Mouse (Mus musculus) heart, embryonic 16.5 days (tissue): ENCODE results near the gene Carns1. TPM values are rescaled to one million over a fixed set of nuclear protein-coding genes. Genes with fewer than 3 reads are reported as not detected.

Source experiments
- ATAC-seq: fragments of 200-750 bp; cut with Nextera tagmentation; replicated peaks from 2 replicates; pipeline ENCODE4 v1.8.0; 2017; ENCODE audit warnings: moderate number of reproducible peaks; ENCODE audit not compliant: insufficient read depth, low FRiP score; ENCODE audit errors: extremely low read depth
- H3K27ac ChIP-seq: fragments of 300-500 bp; sonication (generic); 2 replicates; pipeline ENCODE4 v1.5.1; 2014; ENCODE audit warnings: mild to moderate bottlenecking, low read length, control low read depth, moderate library complexity
- H3K27me3 ChIP-seq: fragments of 300-500 bp; sonication (generic); 2 replicates; pipeline ENCODE4 v1.6.1; 2014; ENCODE audit warnings: low read length, mixed read lengths; ENCODE audit not compliant: control insufficient read depth, insufficient read depth
- H3K36me3 ChIP-seq: fragments of 300-500 bp; sonication (generic); 2 replicates; pipeline ENCODE4 v1.6.1; 2014; ENCODE audit not compliant: control insufficient read depth, insufficient read depth
- H3K4me1 ChIP-seq: fragments of 300-500 bp; sonication (generic); 2 replicates; pipeline ENCODE4 v1.6.1; 2014; ENCODE audit warnings: low read length, mixed read lengths; ENCODE audit not compliant: control insufficient read depth, insufficient read depth
- H3K4me2 ChIP-seq: fragments of 300-500 bp; sonication (generic); 2 replicates; pipeline ENCODE4 v1.6.1; 2014; ENCODE audit warnings: low read depth, mild to moderate bottlenecking, control low read depth, low read length
- H3K4me3 ChIP-seq: fragments of 300-500 bp; sonication (generic); 2 replicates; pipeline ENCODE4 v1.5.1; 2014; ENCODE audit warnings: mild to moderate bottlenecking, control low read depth, low read length
- H3K9ac ChIP-seq: fragments of 300-500 bp; sonication (generic); 2 replicates; pipeline ENCODE4 v1.6.1; 2014; ENCODE audit warnings: low read length, control low read depth
- H3K9me3 ChIP-seq: fragments of 300-500 bp; sonication (generic); replicated peaks from 2 replicates; pipeline ENCODE4 v1.6.1; 2016; ENCODE audit warnings: low read length; ENCODE audit not compliant: control insufficient read depth
- WGBS: fragments of 180-500 bp; shearing (Covaris S2); extraction: QIAGEN DNeasy Blood & Tissue Kit; methylation state at CpG from one replicate; pipeline ENCODE4 v1.1.7; 2014; 5-methylcytosine and 5-hydroxymethylcytosine counted together
- polyA plus RNA-seq: library from polyadenylated mRNA; unstranded; fragments of >200 nt; fragmentation: Nextera tagmentation; extraction: Ambion mirVana; gene quantifications from 2 replicates; pipeline ENCODE4 v1.2.1, GENCODE M21; 2015

Carns1 gene
- 15.9 and 17.5 TPM in 2 replicates for polyA plus RNA-seq

DNA sequence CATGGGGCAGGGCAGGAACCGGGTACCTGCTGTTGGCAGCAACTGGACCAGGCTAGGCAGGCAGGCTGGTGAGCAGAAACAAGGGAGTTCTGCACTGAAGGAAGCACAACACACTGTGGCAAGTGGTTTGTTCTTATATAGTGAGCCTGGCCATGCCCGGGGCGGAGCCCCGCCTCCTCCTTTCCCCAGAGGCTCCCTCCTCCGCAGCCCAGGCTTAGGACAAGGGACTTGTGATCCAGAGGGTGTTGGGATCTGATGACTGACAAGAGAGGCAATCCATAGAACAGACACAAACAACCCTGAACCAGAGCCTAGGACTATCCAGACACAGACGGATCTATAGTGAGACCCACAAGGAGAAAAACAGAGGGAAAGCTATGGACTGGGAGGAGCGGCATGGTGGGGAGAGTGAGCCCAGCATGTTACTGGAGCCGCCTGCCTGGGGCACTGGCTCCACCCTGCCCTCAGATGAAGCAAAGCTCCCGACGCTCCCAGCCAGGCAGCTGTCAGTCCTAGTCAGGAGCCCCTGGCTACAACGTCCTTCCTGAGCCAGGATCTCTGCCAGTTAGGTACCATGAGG, at the start of gene Carns1:
Gene Carns1, minus strand, starts transcription at position 112 of the 580 bp plus-strand sequence.
- Histone ChIP-seq H3K4me1 (peaks cover 45% of the 10 kb centered on the region), H3K9me3 (no peaks in the 10 kb centered on the region), H3K4me2 (peak within 1 kb of the TSS; percentile 68), H3K9ac (peak within 1 kb of the TSS; percentile 66), H3K36me3 (no peaks in the 10 kb centered on the region), H3K27ac (peak within 1 kb of the TSS; percentile 88), H3K4me3 (peak within 1 kb of the TSS; percentile 46), H3K27me3 (no peaks in the 10 kb centered on the region)
- WGBS = 10% methylated on average over 11 of the region's 11 CpGs
- ATAC-seq = peak; percentile 50

DNA sequence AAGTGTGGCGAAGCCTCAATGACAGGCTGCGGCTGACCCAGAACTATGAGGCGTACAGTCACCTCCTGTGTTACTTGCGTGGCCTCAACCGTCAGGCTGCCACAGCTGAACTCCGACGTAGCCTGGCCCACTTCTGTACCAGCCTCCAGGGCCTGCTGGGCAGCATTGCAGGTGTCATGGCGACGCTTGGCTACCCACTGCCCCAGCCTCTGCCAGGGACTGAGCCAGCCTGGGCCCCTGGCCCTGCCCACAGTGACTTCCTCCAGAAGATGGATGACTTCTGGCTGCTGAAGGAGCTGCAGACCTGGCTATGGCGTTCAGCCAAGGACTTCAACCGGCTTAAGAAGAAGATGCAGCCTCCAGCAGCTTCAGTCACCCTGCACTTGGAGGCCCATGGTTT, 46.9 kb upstream of the Carns1 start:
- no peak overlapping the region for H3K9ac ChIP-seq
- no peaks in the 10 kb centered on the region for H3K36me3 ChIP-seq
- H3K4me1 ChIP-seq = peaks cover 15% of the 10 kb centered on the region
- H3K4me3 ChIP-seq = no peak overlapping the region
- H3K4me2 ChIP-seq = no peak overlapping the region
- H3K27ac ChIP-seq = no peak overlapping the region
- peaks cover 9% of the 10 kb centered on the region; the same call in 1 of the 2 replicates for H3K27me3 ChIP-seq
- 67% methylated on average over 11 of the region's 11 CpGs for WGBS
- H3K9me3 ChIP-seq = no peaks in the 10 kb centered on the region
- no peak for ATAC-seq

DNA sequence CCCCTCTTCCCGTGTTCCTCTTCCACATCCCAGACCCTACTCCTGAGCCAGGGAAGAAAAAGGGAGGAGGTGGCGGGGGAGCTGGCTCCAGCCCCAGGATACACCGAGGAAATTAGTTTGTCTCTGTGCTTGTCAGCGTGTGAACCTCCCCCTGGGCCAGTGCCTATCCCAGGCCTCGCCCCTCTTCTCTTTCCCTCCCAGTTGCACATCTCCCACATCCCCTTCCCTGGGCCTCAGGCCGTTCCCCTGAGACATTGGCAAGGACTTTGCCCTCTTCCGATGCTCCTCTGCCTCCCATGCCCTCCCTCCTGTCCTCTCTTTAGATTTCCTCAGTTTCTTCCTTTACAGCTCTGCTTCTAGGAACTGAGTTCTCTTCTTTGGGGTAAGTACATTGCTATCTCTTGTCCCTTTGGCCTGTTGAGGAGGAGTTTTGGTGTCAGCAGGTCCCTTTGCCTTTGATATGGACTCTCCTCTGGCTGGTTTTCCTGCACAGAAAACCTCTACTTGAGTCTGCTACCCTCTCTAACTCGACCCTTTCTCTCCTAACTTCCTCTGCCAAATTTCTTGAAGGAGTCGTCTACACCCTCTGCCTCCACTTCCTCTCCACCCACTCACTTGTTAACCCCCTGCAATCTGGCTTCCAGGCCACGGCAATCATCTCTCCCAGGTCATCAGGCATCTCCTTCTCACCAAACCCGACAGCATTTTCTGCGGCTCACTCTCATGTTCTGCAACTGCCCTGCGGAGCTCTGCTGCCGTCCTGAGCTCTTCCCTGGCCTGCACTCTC, 45.9 kb upstream of the Carns1 start:
- no peak overlapping the region for H3K4me3 ChIP-seq
- H3K36me3 ChIP-seq = no peaks in the 10 kb centered on the region
- peak overlapping the region; percentile 28; the same call in 1 of the 2 replicates for H3K4me2 ChIP-seq
- no peak for ATAC-seq
- peaks cover 12% of the 10 kb centered on the region for H3K27me3 ChIP-seq
- 31% methylated on average over 13 of the region's 14 CpGs for WGBS
- peak overlapping the region; percentile 62 for H3K27ac ChIP-seq
- peak overlapping the region; percentile 32; the same call in 1 of the 2 replicates for H3K9ac ChIP-seq
- H3K9me3 ChIP-seq = no peaks in the 10 kb centered on the region
- H3K4me1 ChIP-seq = peaks cover 17% of the 10 kb centered on the region

DNA sequence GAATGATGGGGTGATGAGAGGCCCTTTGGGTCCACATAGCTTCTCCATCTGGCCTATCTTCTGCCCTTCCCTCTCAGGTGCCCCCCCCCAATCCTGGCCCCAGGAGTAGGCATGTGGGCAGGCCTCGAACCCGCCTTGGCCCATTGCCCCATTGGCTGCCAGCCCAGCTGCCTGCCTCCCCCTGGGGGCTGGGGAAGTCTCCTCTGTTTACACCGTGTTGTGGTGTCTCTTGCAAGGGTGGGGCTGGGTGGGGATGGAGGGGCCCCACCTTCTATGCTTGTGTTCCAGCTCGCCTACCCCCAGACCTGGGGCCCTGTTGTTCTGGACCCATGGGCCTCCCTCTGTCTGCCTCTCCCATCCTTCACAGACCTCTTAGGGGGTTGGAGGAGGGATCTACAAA, 45.1 kb upstream of the Carns1 start:
- ATAC-seq = no peak
- H3K9me3 ChIP-seq = no peaks in the 10 kb centered on the region
- no peaks in the 10 kb centered on the region for H3K36me3 ChIP-seq
- H3K27ac ChIP-seq = peak overlapping the region; percentile 62
- H3K4me1 ChIP-seq = peaks cover 20% of the 10 kb centered on the region
- WGBS = 41% methylated on average over 4 of the region's 4 CpGs
- no peak overlapping the region for H3K4me3 ChIP-seq
- H3K9ac ChIP-seq = no peak overlapping the region
- peaks cover 14% of the 10 kb centered on the region for H3K27me3 ChIP-seq
- no peak overlapping the region for H3K4me2 ChIP-seq

DNA sequence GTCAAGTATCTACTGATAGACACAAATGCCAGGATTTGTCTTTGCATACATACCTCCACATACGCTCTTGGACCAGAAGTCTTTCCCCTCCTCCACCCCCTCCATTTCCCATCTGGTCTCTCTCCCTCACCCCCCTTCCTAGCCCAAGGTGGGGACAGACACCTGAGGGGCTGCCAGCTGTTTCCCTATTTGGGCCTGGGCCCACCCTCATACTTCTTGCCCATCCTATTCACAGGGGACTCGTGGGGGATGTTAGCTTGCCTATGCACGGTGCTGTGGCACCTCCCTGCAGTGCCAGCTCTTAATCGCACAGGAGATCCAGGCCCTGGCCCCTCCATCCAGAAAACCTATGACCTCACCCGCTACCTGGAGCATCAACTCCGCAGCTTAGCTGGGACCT, 44.7 kb upstream of the Carns1 start:
- H3K36me3 ChIP-seq = no peaks in the 10 kb centered on the region
- H3K27me3 ChIP-seq = peaks cover 17% of the 10 kb centered on the region
- 74% methylated on average over 6 of the region's 6 CpGs for WGBS
- no peak overlapping the region for H3K27ac ChIP-seq
- H3K9ac ChIP-seq = no peak overlapping the region
- no peak overlapping the region for H3K4me3 ChIP-seq
- H3K4me1 ChIP-seq = peaks cover 22% of the 10 kb centered on the region
- ATAC-seq = no peak
- no peaks in the 10 kb centered on the region for H3K9me3 ChIP-seq
- H3K4me2 ChIP-seq = no peak overlapping the region

DNA sequence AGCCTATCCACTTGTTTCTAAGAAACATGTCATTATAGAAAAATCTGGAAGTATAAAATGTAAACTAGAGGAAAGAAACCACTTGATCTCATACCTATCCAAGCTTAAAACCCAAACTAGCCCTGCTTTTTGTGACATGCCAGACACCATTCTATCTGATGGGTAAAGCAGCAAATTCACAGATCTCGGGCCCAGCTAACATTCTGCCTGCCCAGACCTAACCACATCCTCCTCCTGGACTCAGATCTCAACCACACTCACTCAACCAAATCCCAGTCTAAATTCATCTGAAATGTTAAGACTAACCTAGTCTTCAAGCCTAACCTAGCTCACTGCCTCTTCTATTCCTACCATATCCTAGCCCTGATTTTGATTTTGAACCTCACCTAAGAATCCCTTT, 43.5 kb upstream of the Carns1 start:
- no peak overlapping the region for H3K27ac ChIP-seq
- H3K4me3 ChIP-seq = no peak overlapping the region
- no peak for ATAC-seq
- H3K9me3 ChIP-seq = no peaks in the 10 kb centered on the region
- no peak overlapping the region for H3K4me2 ChIP-seq
- H3K27me3 ChIP-seq = peaks cover 20% of the 10 kb centered on the region
- 76% methylated on average over 1 of the region's 1 CpGs for WGBS
- peaks cover 25% of the 10 kb centered on the region for H3K4me1 ChIP-seq
- no peak overlapping the region for H3K9ac ChIP-seq
- no peaks in the 10 kb centered on the region for H3K36me3 ChIP-seq

DNA sequence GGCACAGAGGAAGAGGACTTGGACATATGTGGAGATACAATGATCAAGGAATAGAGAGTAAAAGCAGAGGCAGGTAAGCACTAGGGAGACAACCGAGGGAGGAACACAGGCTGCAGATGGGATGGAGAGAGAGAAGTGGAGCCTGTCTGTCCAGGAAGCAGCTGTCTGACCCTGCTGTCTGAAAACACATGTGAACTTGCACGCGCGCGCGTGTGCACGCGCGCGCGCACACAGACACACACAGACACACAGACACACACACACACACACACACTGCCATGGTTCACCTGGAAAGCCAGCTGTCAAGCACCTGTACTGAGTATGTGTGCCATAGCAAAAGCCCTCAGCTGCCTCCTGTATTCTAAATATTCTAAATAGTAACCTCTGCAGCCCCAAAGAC, 43.0 kb upstream of the Carns1 start:
- ATAC-seq = no peak
- H3K27me3 ChIP-seq = peaks cover 23% of the 10 kb centered on the region
- 77% methylated on average over 11 of the region's 11 CpGs for WGBS

DNA sequence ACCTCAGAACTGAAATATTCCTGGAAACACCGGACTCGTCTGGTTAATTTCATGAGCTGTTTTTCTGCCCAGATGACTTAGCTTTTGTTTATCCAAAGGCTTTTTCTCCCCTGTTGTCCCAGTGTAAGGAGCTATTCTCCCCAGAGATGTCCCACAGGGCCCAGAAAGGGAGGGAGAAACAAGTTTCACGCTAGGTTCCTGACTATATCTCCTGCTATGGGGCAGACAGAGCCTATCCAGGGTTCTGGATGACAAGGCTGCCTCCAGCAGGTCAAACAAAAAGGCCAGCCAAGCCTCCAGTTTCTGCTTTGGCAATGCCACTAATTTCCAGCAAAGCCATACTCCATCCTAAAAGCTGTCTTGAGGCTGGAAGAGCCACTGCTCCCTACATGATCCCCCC, 42.6 kb upstream of the Carns1 start:
- Histone ChIP-seq H3K9ac (no peak overlapping the region), H3K9me3 (no peaks in the 10 kb centered on the region), H3K4me1 (peaks cover 33% of the 10 kb centered on the region), H3K27ac (no peak overlapping the region), H3K4me2 (no peak overlapping the region), H3K4me3 (no peak overlapping the region), H3K27me3 (peaks cover 28% of the 10 kb centered on the region), H3K36me3 (no peaks in the 10 kb centered on the region)
- no peak for ATAC-seq
- WGBS = 49% methylated on average over 3 of the region's 3 CpGs

More for the DNA sequence above, 43.0 kb upstream of the Carns1 start:
- no peaks in the 10 kb centered on the region for H3K9me3 ChIP-seq
- H3K4me1 ChIP-seq = peaks cover 30% of the 10 kb centered on the region
- H3K36me3 ChIP-seq = no peaks in the 10 kb centered on the region
- H3K4me3 ChIP-seq = no peak overlapping the region
- no peak overlapping the region for H3K9ac ChIP-seq
- H3K27ac ChIP-seq = no peak overlapping the region
- H3K4me2 ChIP-seq = no peak overlapping the region

DNA sequence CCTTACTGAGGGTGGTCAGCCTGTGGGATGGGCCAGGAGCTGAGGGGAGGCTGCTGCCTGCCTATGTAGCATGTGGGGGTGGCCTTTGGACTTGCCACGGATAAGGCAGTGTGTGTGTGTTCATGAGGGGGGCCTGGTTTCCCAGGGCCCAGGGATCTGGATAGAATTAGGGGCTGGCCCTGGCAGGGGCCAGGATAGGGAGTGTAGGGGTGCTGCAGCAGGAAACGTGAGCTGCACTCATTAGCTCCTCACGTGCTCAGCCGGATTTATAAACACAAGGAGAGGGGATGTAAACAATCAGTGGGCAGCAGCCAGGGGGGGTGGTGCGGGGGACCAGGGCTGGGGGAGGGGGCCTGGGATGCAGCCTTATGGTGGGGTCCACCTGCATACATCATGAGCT, 41.9 kb upstream of the Carns1 start:
- peaks cover 29% of the 10 kb centered on the region for H3K27me3 ChIP-seq
- H3K9me3 ChIP-seq = no peaks in the 10 kb centered on the region
- H3K4me3 ChIP-seq = no peak overlapping the region
- no peaks in the 10 kb centered on the region for H3K36me3 ChIP-seq
- no peak overlapping the region for H3K4me2 ChIP-seq
- WGBS = 23% methylated on average over 5 of the region's 5 CpGs
- H3K27ac ChIP-seq = no peak overlapping the region
- H3K9ac ChIP-seq = no peak overlapping the region
- H3K4me1 ChIP-seq = peaks cover 34% of the 10 kb centered on the region
- ATAC-seq = no peak
